Mouse (Mus musculus) intestine, embryonic 14.5 days (tissue): Measurements from ENCODE around the gene Matn1. TPM values are rescaled to one million over a fixed set of nuclear protein-coding genes. Genes with fewer than 3 reads are reported as not detected.

Source experiments
- ATAC-seq: fragments of 200-750 bp; cut with Nextera tagmentation; replicated peaks from 2 replicates; pipeline ENCODE4 v1.8.0; 2017; ENCODE audit warnings: low read depth, moderate number of reproducible peaks, moderate TSS enrichment, moderate library complexity; ENCODE audit not compliant: low FRiP score, low TSS enrichment
- DNase-seq: peaks from one replicate; pipeline ENCODE4 v3.0.0-alpha.2; 2018; ENCODE audit warnings: low spot score
- H3K27ac ChIP-seq: fragments of 300-500 bp; sonication (generic); 2 replicates; pipeline ENCODE4 v1.5.1; 2014; ENCODE audit warnings: low read depth, mild to moderate bottlenecking, control low read depth
- H3K27me3 ChIP-seq: fragments of 300-500 bp; sonication (generic); replicated peaks from 2 replicates; pipeline ENCODE4 v1.6.1; 2014; ENCODE audit warnings: low read length, control low read depth; ENCODE audit not compliant: control insufficient read depth, insufficient read depth
- H3K36me3 ChIP-seq: fragments of 300-500 bp; sonication (generic); 2 replicates; pipeline ENCODE4 v1.6.1; 2014; ENCODE audit warnings: low read length, control low read depth; ENCODE audit not compliant: control insufficient read depth, insufficient read depth
- H3K4me1 ChIP-seq: fragments of 300-500 bp; sonication (generic); replicated peaks from 2 replicates; pipeline ENCODE4 v1.6.1; 2014; ENCODE audit warnings: low read length, control low read depth, mixed read lengths; ENCODE audit not compliant: control insufficient read depth, insufficient read depth
- H3K4me2 ChIP-seq: fragments of 300-500 bp; sonication (generic); 2 replicates; pipeline ENCODE4 v1.6.1; 2014; ENCODE audit warnings: low read length
- H3K4me3 ChIP-seq: fragments of 300-500 bp; sonication (generic); 2 replicates; pipeline ENCODE4 v1.5.1; 2014; ENCODE audit warnings: low read depth, low read length, control low read depth, mixed read lengths
- H3K9ac ChIP-seq: fragments of 300-500 bp; sonication (generic); 2 replicates; pipeline ENCODE4 v1.6.1; 2014; ENCODE audit warnings: mild to moderate bottlenecking, low read length
- H3K9me3 ChIP-seq: fragments of 300-500 bp; sonication (generic); 2 replicates; pipeline ENCODE4 v1.6.1; 2016; ENCODE audit warnings: low read length, control low read depth; ENCODE audit not compliant: control insufficient read depth
- WGBS: fragments of 180-500 bp; shearing (Covaris S2); extraction: QIAGEN DNeasy Blood & Tissue Kit; methylation state at CpG from one replicate; pipeline ENCODE4 v1.1.7; 2014; 5-methylcytosine and 5-hydroxymethylcytosine counted together
- polyA plus RNA-seq: library from polyadenylated mRNA; unstranded; fragments of >200 nt; fragmentation: Nextera tagmentation; extraction: Ambion mirVana; gene quantifications from 2 replicates; pipeline ENCODE4 v1.2.1, GENCODE M21; 2014

Gene Matn1
- polyA plus RNA-seq = not detected in 2 replicates

DNA sequence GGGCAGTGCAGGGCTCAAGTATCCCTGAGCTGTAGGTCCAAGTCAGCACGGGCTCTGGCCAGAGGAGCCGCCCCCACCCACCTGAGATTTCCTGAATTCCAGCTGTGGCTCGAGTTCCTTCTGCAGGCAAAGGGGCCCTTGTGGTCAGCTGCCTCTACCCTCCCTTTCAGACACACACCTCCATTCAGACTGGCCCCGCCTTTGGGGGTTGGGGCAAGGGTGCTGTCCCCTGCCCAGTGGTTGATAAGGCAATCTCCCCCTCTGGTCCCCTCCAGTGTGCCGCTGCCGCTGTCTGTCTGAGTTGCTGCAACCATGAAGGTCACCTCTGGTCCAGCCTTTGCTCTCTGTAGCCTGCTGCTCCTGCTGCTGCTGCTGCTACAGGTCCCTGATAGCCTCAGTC, at the start of gene Matn1:
Gene Matn1, plus strand, starts transcription at position 274 of the 400 bp plus-strand sequence.
- Histone ChIP-seq H3K9me3 (no peaks in the 10 kb centered on the region), H3K9ac (no peak within 1 kb of the TSS), H3K4me1 (no peaks in the 10 kb centered on the region), H3K36me3 (no peaks in the 10 kb centered on the region), H3K27ac (no peak within 1 kb of the TSS), H3K4me2 (no peak within 1 kb of the TSS), H3K4me3 (no peak within 1 kb of the TSS), H3K27me3 (no peaks in the 10 kb centered on the region)
- DNase-seq = no peak
- no peak for ATAC-seq
- WGBS = 54% methylated on average over 4 of the region's 6 CpGs

- no peaks in the 10 kb centered on the region for H3K27me3 ChIP-seq
Measured at GRCm38 (mm10) chr4:130895701-130896100, 48.5 kb upstream of the Matn1 start.

GRCm38 (mm10) chr4:130896372-130896771, 47.8 kb upstream of the Matn1 start:
- Histone ChIP-seq H3K36me3 (no peaks in the 10 kb centered on the region), H3K9ac (no peak overlapping the region), H3K4me3 (no peak overlapping the region), H3K4me2 (no peak overlapping the region), H3K27ac (no peak overlapping the region), H3K4me1 (0 out of 2 replicates have a peak, but pooled peaks cover 3% of the 10 kb centered on the region), H3K27me3 (no peaks in the 10 kb centered on the region), H3K9me3 (no peaks in the 10 kb centered on the region)
- ATAC-seq (no peak), DNase-seq (no peak)
- WGBS = 75% methylated on average over 2 of the region's 2 CpGs

More at GRCm38 (mm10) chr4:130895701-130896100, 48.5 kb upstream of the Matn1 start:
- Histone ChIP-seq H3K4me1 (0 out of 2 replicates have a peak, but pooled peaks cover 1% of the 10 kb centered on the region), H3K36me3 (no peaks in the 10 kb centered on the region), H3K27ac (no peak overlapping the region), H3K9me3 (no peaks in the 10 kb centered on the region), H3K4me2 (no peak overlapping the region), H3K9ac (no peak overlapping the region), H3K4me3 (no peak overlapping the region)
- ATAC-seq (no peak), DNase-seq (no peak)
- 68% methylated on average over 6 of the region's 6 CpGs for WGBS

DNA sequence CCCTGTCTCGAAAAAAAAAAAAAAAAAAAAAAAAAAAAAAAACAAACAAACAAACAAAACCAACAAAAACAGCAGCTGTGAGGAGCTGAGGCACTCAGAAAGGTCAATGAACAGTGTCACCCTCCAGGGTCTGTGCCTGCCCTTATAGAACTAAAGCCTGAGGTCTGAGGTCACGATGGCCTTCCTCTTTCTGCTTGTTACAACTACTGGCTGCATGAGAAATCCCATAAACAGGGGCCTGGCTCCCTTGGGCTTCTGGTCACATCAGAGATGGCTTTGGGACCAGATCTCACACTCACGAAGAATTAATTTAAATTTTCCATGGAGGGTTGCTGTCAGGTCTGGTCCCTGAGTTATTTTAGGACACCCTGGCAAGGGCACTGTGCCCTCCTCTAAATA, 44.8 kb upstream of the Matn1 start:
- WGBS = 64% methylated on average over 2 of the region's 3 CpGs
- Histone ChIP-seq H3K36me3 (no peaks in the 10 kb centered on the region), H3K9me3 (no peaks in the 10 kb centered on the region), H3K4me2 (no peak overlapping the region), H3K4me1 (peaks cover 8% of the 10 kb centered on the region; the same call in 1 of the 2 replicates), H3K9ac (no peak overlapping the region), H3K27me3 (no peaks in the 10 kb centered on the region), H3K27ac (no peak overlapping the region), H3K4me3 (no peak overlapping the region)
- DNase-seq (no peak), ATAC-seq (no peak)

DNA sequence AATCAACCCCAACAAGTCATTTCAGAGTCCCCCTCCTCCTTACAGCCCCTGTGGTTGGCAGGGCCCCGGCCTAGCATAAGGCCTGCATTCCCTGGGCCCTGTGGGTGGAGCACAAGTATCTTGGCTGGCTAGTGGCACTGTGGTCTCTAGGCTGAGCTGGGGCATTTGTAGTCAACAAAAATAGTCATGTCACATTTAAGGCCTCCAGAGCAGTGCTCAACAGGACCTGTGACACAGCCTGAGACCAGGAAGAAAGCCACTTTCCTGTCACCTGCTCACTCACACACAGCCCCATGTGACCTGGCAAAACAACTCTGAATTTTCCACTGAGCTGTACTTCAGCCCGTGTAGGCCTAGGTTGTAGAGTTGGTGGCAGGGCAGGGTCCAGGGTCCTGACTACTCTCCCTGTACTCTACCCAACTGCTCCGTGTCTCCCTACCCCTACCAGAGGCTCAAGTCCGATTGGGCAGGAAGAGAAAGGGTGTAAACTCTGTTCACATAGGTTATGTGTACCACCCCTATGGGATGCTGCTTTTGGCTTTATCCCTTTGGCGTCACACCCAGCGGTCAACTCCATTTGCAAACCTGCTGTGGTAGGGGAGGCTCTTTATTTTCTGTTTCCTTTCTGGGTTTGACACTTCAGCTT, 44.3 kb upstream of the Matn1 start:
- WGBS = 70% methylated on average over 6 of the region's 6 CpGs
- ATAC-seq = no peak
- no peaks in the 10 kb centered on the region for H3K27me3 ChIP-seq

GRCm38 (mm10) chr4:130900746-130901145, 43.4 kb upstream of the Matn1 start:
- H3K4me1 ChIP-seq = peaks cover 8% of the 10 kb centered on the region; the same call in 1 of the 2 replicates
- H3K4me2 ChIP-seq = no peak overlapping the region
- H3K27me3 ChIP-seq = no peaks in the 10 kb centered on the region
- no peaks in the 10 kb centered on the region for H3K36me3 ChIP-seq
- no peaks in the 10 kb centered on the region for H3K9me3 ChIP-seq
- 37% methylated on average over 7 of the region's 7 CpGs for WGBS
- H3K9ac ChIP-seq = no peak overlapping the region
- no peak overlapping the region for H3K4me3 ChIP-seq
- no peak overlapping the region for H3K27ac ChIP-seq
- DNase-seq (no peak), ATAC-seq (no peak)

More for the DNA sequence above, 44.3 kb upstream of the Matn1 start:
- H3K36me3 ChIP-seq = no peaks in the 10 kb centered on the region
- no peak overlapping the region for H3K4me3 ChIP-seq
- no peak for DNase-seq
- no peak overlapping the region for H3K4me2 ChIP-seq
- no peaks in the 10 kb centered on the region for H3K9me3 ChIP-seq
- H3K27ac ChIP-seq = no peak overlapping the region
- H3K9ac ChIP-seq = no peak overlapping the region
- H3K4me1 ChIP-seq = peaks cover 8% of the 10 kb centered on the region; the same call in 1 of the 2 replicates

- Histone ChIP-seq H3K4me1 (peaks cover 8% of the 10 kb centered on the region; the same call in 1 of the 2 replicates), H3K9me3 (no peaks in the 10 kb centered on the region), H3K4me3 (no peak overlapping the region), H3K36me3 (no peaks in the 10 kb centered on the region), H3K4me2 (no peak overlapping the region), H3K9ac (no peak overlapping the region), H3K27ac (no peak overlapping the region), H3K27me3 (no peaks in the 10 kb centered on the region)
- WGBS = 37% methylated on average over 8 of the region's 8 CpGs
- DNase-seq (no peak), ATAC-seq (no peak)
Measured at GRCm38 (mm10) chr4:130902289-130902781, 41.9 kb upstream of the Matn1 start.

DNA sequence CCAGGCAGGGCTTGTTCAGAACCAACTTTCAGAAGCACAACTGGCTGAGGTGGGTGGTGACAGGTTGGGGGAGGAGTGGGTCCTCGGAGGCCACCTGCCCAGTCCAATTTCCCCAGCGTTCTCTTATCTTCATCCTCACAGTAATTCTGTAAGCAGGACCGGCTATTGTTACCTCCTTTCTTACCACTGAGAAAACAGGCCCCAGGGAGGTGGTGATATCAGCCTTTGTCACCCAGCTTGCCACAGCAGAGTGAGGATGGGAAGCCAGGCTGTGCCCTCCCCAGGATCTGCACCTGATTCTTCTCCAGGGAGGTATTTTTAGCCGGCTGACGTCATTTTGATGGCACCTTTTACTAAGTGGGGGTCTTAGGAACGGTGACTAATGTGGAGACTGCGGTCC, 39.2 kb upstream of the Matn1 start:
- WGBS = 72% methylated on average over 7 of the region's 7 CpGs
- no peaks in the 10 kb centered on the region for H3K36me3 ChIP-seq
- H3K27ac ChIP-seq = no peak overlapping the region
- no peaks in the 10 kb centered on the region for H3K9me3 ChIP-seq
- no peak overlapping the region for H3K4me2 ChIP-seq
- DNase-seq (no peak), ATAC-seq (no peak)
- H3K4me1 ChIP-seq = peaks cover 8% of the 10 kb centered on the region; the same call in 1 of the 2 replicates
- H3K4me3 ChIP-seq = no peak overlapping the region
- no peaks in the 10 kb centered on the region for H3K27me3 ChIP-seq
- H3K9ac ChIP-seq = no peak overlapping the region

- 85% methylated on average over 6 of the region's 6 CpGs for WGBS
- Histone ChIP-seq H3K27me3 (no peaks in the 10 kb centered on the region), H3K4me1 (peaks cover 5% of the 10 kb centered on the region; the same call in 1 of the 2 replicates), H3K9ac (no peak overlapping the region), H3K9me3 (no peaks in the 10 kb centered on the region), H3K4me3 (no peak overlapping the region), H3K4me2 (no peak overlapping the region), H3K27ac (no peak overlapping the region), H3K36me3 (no peaks in the 10 kb centered on the region)
- DNase-seq (no peak), ATAC-seq (no peak)
Measured at GRCm38 (mm10) chr4:130905882-130906281, 38.3 kb upstream of the Matn1 start.
